Mouse (Mus musculus) urinary bladder, postnatal 25 days (tissue): ENCODE measurements around the gene Chst1.

Experiments
- DNase-seq: peaks from one replicate; pipeline ENCODE4 v3.0.0; 2022; ENCODE audit warnings: low spot score

Gene Chst1

DNA sequence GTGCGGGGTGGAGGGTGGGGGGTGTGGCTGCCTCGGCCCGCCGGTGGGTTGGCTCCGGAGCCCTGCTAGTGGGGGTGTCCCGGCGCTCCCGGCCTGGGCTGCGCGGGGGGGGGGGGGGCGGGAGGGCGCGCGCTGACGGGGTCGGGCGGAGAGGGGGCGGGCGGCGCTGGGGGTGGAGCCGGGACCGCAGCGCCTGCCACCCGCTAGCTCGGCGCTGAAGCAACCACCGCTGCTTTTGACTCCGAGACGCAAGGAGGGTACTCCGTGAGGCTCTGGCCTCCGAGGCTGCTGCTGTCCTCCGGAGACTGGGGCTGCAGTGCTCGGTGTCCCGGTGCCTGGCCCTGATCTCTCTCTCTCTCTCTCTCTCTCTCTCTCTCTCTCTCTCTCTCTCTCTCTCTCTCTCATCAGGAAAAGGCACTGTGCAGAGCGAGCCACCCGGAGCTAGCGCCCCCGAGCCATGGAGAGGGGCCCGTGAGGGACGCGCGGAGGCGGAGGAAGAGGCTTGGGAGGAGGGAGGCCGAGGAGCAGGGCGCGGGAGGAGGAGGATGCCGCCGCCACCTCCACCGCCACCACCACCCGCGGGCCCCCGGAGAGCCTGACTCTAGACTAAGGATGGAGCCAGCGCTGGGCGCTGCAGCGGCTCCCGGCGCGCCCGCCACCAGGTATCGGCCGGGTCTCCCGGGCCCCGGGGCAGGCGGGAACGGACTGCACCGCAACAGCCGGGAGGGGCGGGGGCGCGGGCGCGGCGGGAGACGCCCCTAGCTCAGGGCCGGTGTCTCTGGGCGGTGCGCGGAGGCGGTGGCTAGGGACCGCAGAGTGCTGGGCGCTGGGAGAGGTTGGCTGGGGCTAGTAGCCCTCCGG, at the start of gene Chst1:
Chst1 (plus strand) TSS at position 221 of the 861 bp plus-strand sequence.
- peak; percentile 10 for DNase-seq

DNA sequence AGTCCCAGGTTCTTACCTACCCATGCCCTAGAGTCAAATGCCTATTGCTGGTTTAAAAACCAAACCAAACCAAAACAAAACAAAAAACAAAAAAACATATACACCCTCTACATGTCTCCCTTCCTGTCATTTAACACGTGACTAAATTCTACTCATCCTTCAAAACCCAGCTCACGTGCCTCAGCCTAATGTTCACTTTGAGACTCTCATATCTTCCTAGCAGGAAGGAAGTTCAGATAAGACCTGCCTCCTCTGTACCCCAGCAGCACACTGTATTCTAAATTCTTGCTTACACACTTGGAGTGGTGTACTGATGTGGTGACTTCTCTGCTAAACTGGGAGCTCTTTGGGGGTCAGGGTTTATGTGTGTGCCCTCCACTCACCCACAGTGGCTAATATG, 49.5 kb upstream of the Chst1 start:
- no peak for DNase-seq

DNA sequence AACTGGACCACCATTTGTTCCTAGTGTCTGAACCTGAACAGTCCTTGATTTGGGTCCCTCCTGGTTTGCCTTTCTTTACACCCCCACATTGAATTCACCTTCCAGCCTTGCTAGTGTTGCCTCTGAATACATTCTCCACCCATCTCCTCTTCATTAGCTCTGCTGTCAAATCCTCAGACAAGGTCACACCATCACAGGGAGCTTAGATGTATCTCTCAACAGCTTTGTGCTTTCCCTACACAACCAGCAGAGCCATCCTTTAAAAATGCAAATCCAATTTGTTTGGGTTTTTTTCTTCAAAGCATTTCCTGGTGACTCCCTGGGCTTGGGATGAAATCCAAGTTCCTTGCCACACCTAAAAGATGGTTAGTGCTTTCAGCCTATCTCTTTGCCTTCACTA, 45.0 kb upstream of the Chst1 start:
- no peak for DNase-seq

DNA sequence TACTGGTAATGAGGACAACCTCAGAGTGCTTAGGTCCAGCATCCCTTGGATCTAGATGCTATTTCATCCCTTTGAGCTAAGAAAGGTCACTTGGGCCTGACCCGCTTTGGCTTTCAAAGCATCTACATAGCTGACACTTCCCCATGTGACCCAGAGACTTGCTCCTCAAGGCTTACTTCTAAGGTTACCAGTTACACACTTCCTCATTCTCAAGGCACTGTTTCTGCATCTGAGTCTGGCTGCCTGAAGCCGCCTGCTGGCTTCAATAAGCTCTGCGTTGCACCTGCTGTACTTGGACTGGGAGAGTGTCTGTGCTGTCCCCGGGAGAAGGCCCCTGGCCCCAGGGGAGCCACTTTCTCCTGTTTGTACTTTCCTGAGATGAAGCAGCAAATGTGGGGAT, 36.6 kb upstream of the Chst1 start:
- no peak for DNase-seq

DNA sequence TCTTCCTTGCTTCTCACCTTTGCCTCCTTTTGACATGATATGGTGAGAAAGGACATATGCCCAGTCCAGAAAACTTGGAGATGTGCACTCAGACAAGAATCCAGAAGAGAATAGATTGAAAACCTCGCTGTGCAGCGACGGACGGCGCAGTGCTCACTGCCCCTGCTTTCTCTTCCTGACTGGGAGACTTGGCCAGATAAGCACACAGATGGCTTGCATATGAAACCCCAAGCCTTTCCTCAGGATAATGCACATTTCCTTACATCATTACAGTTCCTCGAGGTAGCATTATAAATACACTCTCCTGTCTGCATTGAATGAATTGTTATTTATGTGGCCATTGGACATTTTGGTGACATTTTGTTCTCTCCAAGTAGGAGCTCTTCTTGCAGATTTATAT, 28.9 kb upstream of the Chst1 start:
- no peak for DNase-seq

DNA sequence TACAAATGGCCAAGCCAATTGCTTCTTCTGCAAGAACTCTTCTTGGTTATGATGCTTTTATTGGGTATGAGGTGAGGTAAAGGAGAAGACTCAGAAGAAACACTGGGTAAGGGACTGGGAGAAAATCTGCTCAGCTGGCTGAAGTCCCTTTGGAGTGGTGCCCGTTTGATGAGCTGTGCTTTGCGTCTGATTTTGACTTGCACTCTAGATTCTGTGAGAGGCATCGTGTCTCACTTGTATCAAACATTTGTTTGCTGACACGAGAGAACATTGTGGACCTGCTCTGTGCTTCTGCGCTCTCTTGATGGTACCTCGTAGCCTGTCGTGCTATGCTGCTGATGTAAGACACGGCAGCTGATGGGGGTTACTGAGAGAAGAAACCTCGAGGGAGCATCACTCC, 21.7 kb upstream of the Chst1 start:
- no peak for DNase-seq

DNA sequence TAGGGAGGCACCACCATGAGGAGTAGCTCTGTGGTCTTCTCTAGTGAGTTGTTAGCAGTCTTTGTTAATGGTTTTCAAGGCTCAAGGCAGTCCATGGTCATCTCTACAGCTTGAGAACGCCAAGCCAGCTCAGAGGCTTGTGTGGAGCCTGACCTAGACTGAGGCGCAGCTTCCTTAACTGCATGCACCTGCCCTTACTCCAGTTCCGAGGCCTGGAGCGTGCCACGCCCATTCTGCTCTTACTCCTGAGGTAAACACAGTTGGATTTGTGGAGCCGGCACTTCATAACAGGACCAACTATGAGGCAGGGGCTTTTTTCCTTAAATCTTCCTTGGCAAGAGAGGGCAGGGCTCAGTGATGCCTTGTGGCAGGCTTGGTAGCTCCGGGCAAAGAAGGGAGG, 18.2 kb upstream of the Chst1 start:
- DNase-seq = no peak

DNA sequence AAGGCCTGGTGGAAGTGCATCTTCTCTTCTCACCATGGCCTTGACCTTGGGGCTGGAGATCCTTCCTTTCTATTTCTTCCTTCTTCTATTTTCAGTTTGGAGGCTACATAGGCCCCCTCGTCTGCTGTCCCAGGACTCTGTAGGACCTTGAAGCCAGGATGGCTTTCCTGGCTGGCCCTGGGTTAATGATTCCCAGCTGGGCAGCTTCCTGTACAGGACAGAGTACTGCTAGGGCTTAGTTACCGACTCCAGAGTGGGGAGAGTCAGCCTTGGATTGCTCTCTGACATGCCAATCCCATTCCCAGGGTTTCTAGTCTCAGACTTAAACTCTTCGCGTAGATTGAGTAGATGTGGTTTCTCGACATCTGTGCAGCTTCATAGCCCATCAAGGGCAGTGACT, 16.9 kb upstream of the Chst1 start:
- DNase-seq = no peak

DNA sequence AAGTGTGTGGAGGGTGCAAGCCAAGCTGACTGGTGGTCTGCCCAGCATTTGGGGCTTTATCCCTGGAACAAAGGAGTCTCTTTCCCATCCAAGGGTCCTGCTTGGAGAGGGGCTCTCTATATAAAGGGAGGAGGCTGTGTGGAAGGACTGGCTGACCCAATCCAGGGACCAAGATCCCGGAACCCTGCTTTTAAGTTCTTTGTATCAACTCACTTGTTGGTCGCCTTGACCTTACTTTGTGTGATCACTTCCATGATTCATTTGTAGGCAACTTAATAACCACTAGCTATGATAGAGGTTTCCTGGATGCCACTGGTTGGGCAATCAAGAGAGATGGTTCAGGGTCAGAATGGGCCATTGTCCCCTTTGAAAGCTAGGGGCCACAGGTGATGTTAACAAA, 11.7 kb upstream of the Chst1 start:
- no peak for DNase-seq

DNA sequence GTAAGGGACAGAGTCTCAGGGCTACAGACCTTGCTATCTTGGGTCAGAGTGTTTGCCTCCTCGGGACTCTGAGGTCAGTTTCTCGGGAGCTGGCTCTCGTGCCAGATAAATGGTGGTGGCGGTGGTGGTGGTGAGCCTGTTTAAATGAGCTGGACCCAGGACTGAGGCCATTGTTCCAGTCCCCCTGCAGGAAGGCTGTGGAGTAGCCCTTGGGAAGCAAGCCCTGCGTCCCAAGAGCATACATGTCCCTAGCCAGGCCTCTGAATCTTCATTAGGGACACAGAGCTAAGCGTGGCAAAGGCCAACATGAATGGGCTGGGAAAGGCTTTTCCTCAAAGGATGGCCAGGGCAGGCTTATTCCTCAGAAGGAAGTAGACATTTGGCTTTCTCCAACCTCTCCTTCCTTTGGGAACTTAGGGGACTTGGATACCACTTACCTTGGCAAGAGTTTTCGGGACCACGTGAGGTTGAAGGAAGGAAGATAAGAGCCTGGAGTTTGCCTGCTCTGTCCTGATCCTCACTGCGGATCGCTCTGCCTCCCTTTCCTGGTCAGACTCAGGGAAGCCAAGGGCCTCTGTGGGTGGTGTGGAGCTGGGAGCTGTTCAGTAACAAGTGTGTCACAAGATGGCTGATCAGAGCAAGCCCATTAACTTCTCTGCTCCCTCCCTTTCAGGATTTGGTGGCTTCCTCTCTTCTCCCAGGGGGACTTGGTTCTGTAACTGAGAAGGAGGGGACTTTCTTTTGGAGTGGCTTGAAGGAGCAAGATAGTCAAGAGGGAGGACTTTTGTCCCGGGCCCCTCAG, 4.4 kb upstream of the Chst1 start:
- no peak for DNase-seq

DNA sequence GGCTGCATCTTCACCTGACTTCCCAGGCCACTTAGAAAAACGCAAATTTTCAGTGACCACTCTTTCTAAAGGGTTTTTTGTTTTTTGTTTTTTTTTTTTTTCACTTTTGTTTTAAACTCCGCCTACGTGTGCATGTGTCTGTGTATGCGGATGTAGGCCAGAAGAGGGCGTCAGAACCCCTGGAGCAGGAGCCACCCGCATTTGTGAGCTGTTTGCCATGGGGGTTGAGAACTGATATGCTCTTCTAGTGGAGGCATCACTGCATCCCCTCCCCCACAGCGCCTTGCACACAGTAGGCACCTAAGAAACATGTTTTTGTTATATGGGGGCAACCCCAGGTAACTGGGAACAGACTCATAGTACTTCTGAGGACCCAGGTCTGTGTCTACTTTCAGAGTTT, 2.2 kb upstream of the Chst1 start:
- DNase-seq = no peak

DNA sequence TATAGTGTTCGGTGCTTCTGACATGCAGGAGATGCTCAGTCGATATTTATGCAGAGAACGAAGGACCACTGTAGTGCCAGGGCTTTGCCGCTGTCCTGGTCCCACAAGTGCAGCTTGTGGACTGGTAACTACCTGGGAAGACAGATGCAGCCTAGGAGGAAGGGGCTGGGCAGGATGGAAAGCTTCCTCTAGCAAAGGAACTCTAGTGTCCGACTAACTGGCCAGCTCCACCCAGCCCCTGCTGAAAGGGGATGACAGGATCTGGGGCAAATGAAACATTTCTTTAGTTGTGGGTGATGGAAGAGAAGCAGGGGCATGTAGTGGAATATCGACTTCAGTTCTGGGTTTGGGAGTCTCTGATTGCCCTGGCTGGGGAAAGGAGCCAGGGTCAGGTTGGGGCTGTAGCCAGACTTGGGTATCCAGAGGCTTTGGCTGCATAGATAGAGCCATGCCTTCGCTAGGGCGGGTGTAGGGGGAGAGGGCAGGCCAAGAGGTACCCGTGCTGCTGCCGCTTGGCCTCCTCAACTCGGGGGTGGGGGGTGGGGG, 493 bp upstream of the Chst1 start:
- DNase-seq = no peak

DNA sequence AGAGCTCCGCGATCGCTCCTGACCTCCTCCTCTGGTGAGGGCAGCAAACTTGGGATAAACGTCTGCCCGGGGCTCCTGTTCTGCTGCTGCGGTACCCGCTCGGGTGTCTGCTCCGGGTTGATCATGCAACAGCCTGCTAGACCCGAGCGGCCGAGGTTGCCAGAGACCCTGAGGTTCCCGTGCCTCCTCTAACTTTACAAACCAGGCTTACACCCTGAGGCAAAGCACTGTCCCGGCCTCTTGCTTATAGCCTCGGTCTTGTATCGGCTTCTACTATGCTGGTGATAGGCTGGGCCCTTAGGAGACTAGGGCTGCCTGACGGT, 802 bp downstream of the Chst1 start:
- DNase-seq = no peak

DNA sequence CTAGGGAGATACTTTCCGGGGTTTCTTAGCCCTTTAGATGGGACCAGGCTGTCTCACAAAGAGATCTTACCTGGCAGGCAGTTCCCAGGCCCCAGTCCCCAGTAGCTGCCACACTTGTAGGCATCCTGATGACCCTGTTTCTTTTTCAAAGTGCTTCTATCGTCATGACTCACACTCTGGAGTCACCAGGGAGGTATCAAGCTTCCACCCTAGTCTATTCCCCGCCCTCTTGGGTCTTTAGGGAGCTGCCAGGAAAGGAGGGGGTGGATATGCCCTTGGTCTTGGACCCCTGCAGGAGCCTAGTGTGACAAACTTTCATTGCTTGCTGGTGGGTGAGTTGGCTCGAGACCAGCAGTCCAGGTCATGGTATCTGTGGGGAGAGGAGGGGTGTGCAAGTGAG, 1.7 kb downstream of the Chst1 start:
- DNase-seq = no peak

DNA sequence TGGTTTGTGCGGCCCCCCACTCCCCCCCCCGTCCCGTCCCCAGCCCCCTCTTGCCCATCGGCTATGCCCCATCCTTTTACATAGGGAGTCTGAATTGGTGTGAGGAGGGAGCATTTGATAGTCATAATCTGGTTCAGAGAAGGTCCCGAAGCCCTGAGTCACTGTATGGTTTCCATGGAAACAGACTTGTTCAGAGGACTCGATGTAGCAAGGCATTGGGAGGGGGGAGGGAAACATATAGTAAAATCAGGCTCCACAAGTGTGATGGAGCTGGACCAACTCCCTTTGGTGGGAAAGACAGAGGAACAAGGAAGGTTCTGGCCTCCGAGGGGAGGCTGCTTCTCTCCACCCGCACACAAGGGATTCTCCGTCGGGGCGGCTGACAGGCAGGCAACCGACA, 2.6 kb downstream of the Chst1 start:
- no peak for DNase-seq

DNA sequence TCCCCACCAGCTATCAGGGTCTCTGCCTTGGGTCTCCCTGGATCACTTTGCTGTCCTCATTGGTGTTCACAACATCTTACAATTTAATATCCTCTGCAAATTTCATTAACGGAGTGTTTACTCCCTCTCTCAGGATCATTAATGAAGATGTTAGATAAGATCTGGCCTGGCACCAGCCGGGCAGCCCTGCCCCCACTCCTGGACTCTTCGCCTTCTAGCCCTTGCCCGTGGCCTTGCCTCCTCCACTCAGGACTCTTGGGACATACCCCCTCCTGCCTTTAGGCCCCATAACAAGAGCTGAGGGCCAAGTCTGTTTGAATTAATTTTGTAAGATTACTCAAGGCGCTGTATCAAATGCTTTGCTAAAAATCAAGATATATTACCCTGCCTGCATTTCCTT, 4.1 kb downstream of the Chst1 start:
- no peak for DNase-seq

DNA sequence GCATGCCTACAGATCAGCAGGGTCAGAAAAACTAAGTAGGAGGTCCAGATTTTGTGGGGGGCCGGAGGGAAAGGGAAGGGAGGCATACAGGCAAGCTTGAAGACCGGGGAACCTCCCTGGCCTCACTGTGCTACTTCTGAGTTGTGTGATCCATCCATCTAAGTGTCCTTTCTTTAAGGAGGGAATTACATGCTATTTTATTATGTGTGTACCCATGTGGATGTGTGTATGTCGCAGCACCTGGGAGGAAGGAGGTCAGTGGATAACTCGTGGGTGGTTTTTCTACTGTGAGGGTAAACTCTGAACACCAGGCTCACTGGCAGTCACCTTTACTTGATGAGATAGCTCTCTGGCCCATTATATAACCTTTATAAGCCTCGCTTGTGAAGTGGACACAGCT, 5.1 kb downstream of the Chst1 start:
- no peak for DNase-seq

DNA sequence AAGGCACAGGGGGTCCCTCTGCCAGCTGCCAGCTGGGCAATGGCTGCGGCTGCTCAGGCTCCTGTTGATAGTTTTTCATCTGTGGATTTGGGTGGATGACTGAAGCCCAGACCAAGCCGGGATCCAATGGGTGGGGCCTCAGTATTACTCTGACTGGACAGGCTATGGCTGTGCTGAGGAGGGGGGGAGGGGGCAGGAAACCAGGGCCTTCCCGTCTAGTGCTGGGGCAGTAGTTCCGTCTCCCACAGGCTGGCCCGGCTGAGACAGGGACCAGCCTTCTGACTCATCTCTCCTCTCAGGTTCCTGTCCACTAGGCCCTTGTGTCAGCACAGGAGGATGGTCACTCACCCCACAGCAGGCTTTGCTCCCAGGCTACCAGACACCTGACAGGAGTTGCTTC, 6.5 kb downstream of the Chst1 start:
- DNase-seq = no peak

DNA sequence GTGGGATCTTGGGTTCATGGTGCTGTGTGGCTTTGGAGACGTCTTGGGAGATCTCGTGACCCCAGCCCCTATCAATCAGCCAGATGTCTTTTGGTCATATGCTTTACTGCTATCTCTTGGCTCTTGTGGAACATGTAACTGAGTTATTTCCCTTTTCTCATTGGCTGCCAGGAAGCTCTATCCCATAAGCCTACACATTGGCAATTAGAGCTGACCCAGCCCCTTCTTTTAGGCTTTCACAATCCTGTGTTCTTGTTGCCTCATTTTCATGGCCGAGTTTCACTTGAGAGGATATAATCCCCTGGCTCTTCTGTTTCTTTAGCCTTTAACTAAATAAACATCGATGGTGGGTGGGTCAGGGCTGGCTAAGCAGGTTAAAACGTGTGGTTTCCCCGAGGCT, 7.6 kb downstream of the Chst1 start:
- DNase-seq = no peak

DNA sequence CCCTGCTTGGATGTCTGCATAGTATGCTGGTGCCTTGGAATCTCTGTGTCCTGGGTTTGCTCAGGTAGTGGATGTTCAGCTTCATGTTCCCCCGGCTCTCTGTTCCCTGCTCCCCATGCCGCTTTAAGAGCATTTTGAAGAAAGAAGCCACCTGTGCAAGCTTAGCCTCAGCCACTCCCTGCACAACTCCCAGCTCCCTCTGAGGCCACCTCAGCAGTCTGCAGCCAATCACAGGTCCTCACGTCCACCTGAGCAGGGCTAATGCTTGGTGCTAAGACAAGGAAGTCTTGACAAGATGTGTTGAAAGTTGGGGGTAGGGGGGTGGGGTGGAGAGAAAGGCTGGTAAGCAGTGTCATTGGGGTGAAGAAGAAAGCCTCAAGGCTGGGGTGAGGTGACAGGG, 8.1 kb downstream of the Chst1 start:
- no peak for DNase-seq

DNA sequence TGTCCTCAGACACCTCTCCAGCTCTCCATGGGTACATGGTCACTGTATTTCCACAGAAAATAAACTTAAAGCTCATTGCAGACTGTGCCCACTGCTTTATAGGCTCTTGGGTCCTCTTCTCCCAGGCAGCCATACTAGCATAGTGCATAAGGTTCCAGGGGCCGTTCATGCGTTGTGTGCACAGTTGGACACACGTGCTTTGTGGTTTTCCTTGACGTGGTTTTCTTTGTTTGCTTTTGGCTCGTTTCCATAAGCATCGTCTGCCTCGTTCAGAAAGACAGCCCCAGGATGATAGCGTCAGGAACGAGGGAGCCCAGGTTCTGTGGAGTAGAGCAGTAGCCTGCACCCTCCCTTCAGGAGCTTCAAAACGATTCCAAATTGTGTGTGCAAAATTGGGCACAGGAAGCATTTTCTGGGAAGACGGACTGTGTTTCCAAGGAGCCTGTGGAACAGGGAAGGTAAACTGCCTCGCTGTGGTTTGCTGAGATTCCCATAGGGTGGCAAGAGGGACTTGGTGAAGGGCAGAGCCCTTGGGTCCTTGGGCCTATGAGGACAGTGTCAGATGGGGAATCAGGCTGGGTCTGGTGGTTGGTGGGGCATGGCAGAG, 8.6 kb downstream of the Chst1 start:
- DNase-seq = no peak

DNA sequence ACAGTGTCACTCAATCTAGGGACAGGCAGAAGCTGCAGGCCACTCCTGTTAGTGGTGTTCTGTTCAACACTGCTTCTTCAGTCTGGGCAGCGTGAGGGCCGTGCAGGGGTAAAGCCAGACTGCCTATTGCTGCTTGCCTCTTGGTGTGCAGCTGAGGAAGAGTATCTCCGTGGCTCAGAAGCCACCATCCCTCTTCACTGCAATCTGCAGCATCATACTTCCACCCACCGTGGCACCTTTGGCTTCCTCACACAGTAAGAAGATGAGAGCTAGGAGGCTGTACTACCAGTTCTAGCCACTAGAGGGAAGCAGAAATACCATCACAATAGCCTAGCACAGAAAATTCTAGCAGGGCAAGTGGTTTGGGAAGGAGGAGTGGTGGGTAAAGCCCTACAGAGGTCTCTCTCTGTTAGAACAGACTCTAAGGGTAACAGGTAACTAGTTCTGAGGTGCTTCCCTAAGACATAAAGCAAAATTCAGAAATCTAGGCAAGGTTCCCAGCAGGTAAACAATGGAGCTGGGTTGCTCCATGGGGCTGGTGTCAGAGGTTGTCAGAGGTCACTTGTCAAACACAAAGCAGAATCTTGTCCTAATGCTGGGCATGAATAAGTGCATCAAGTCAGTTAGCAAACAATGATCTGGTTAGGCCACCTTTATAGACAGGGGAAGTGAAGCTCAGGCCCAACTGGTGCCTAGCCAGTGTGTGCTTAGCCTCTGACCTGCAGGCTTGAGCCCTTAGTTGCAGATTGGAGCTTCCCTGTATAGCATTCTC, 9.5 kb downstream of the Chst1 start:
- DNase-seq = peak; percentile 42
